Mouse (Mus musculus) liver, embryonic 14.5 days (tissue): ENCODE data around the gene Igf1r. TPM values are rescaled to one million over a fixed set of nuclear protein-coding genes. Genes with fewer than 3 reads are reported as not detected.

Experiments used
- ATAC-seq: fragments of 200-750 bp; cut with Nextera tagmentation; 2 replicates; pipeline ENCODE4 v1.8.0; 2017; ENCODE audit warnings: moderate number of reproducible peaks, mild to moderate bottlenecking, moderate library complexity; ENCODE audit not compliant: insufficient read depth
- DNase-seq, 3 experiments: peaks; one replicate each; pipeline ENCODE4 v3.0.0-alpha.2; 2012 to 2013; ENCODE audit warnings: low read depth in 3 of 3, low spot score in 3 of 3
- H3K27ac ChIP-seq: fragments of 300-500 bp; sonication (generic); 2 replicates; pipeline ENCODE4 v1.5.1; 2014; ENCODE audit warnings: moderate library complexity, mild to moderate bottlenecking, control low read depth, inconsistent platforms
- H3K27me3 ChIP-seq: fragments of 300-500 bp; sonication (generic); 2 replicates; pipeline ENCODE4 v1.6.1; 2014; ENCODE audit warnings: mild to moderate bottlenecking, low read length, moderate library complexity; ENCODE audit not compliant: control insufficient read depth, insufficient read depth
- H3K36me3 ChIP-seq: fragments of 300-500 bp; sonication (generic); replicated peaks from 2 replicates; pipeline ENCODE4 v1.6.1; 2014; ENCODE audit warnings: low read depth; ENCODE audit not compliant: control insufficient read depth, insufficient read depth
- H3K4me1 ChIP-seq, 2 experiments: fragments of 200-500 bp in 1 of 2; fragments of 300-500 bp in 1 of 2; sonication (generic) in 1 of 2; replicated peaks; 2 replicates each; pipeline ENCODE4 v1.6.1; 2012 to 2014; ENCODE audit warnings: antibody characterized with exemption in 1 of 2, inconsistent platforms in 1 of 2, low read length in 1 of 2; ENCODE audit not compliant: control insufficient read depth in 2 of 2, insufficient read depth in 2 of 2
- H3K4me2 ChIP-seq: fragments of 300-500 bp; sonication (generic); 2 replicates; pipeline ENCODE4 v1.6.1; 2014; ENCODE audit warnings: low read depth, mild to moderate bottlenecking, control low read depth, moderate library complexity
- H3K4me3 ChIP-seq, 2 experiments: fragments of 200-500 bp in 1 of 2; fragments of 300-500 bp in 1 of 2; sonication (generic) in 1 of 2; 2 replicates each; pipeline ENCODE4 v1.5.1; 2012 to 2014; ENCODE audit warnings: low read depth in 2 of 2, low read length in 2 of 2, mild to moderate bottlenecking in 2 of 2, control low read depth in 1 of 2, inconsistent platforms in 1 of 2, moderate library complexity in 1 of 2; ENCODE audit not compliant: insufficient read depth in 1 of 2
- H3K9ac ChIP-seq: fragments of 300-500 bp; sonication (generic); replicated peaks from 2 replicates; pipeline ENCODE4 v1.6.1; 2014; ENCODE audit warnings: mild to moderate bottlenecking, control low read depth, moderate library complexity
- H3K9me3 ChIP-seq: fragments of 300-500 bp; sonication (generic); 2 replicates; pipeline ENCODE4 v1.6.1; 2016; ENCODE audit warnings: low read length, mixed read lengths; ENCODE audit not compliant: control insufficient read depth
- CTCF ChIP-seq: IDR thresholded peaks from 2 replicates; pipeline ENCODE4 v1.5.1; 2016; ENCODE audit warnings: antibody characterized with exemption, low read depth, control low read depth
- EP300 ChIP-seq: IDR thresholded peaks from 2 replicates; pipeline ENCODE4 v1.6.1; 2016; ENCODE audit warnings: antibody characterized with exemption, low read depth
- WGBS: fragments of 180-500 bp; shearing (Covaris S2); extraction: QIAGEN DNeasy Blood & Tissue Kit; methylation state at CpG from one replicate; pipeline ENCODE4 v1.1.7; 2014; ENCODE audit not compliant: insufficient replicate concordance; 5-methylcytosine and 5-hydroxymethylcytosine counted together
- polyA plus RNA-seq, 2 experiments: library from polyadenylated mRNA; depleted of rRNA in 1 of 2; stranded (reverse) in 1 of 2; unstranded in 1 of 2; fragments of >200 nt; fragmentation: Nextera tagmentation in 1 of 2; extraction: Ambion mirVana in 1 of 2; gene quantifications; 2 replicates each; pipeline versions ENCODE4 v1.2.1 to v1.2.3; 2012 to 2014

The Igf1r gene
- polyA plus RNA-seq, 2 experiments: 2.3 to 2.5 TPM

GRCm38 (mm10) chr7:67968394-67968793 is 15.8 kb downstream of the Igf1r start:
- H3K36me3 ChIP-seq: no peaks in the 10 kb centered on the region
- H3K4me2 ChIP-seq: no peak overlapping the region
- no peaks in the 10 kb centered on the region for H3K9me3 ChIP-seq
- 83% methylated on average over 12 of the region's 12 CpGs for WGBS
- DNase-seq (no peak), ATAC-seq (no peak)
- TF ChIP-seq EP300 (no peak), CTCF (no peak)
- H3K9ac ChIP-seq: no peak overlapping the region
- H3K27me3 ChIP-seq: no peaks in the 10 kb centered on the region
- H3K27ac ChIP-seq: no peak overlapping the region
- H3K4me1 ChIP-seq: peaks cover 10 to 23% of the 10 kb centered on the region in 2 experiments
- H3K4me3 ChIP-seq: no peak overlapping the region

GRCm38 (mm10) chr7:67969076-67969475 is 16.4 kb downstream of the Igf1r start:
- H3K4me1 ChIP-seq: peaks cover 17 to 27% of the 10 kb centered on the region in 2 experiments
- H3K9me3 ChIP-seq: no peaks in the 10 kb centered on the region
- no peaks in the 10 kb centered on the region for H3K27me3 ChIP-seq
- 77% methylated on average over 9 of the region's 9 CpGs for WGBS
- no peak for DNase-seq
- no peak overlapping the region for H3K4me2 ChIP-seq
- no peak for ATAC-seq
- TF ChIP-seq CTCF (no peak), EP300 (no peak)
- H3K9ac ChIP-seq: no peak overlapping the region
- H3K4me3 ChIP-seq: no peak overlapping the region
- no peaks in the 10 kb centered on the region for H3K36me3 ChIP-seq
- no peak overlapping the region for H3K27ac ChIP-seq

GRCm38 (mm10) chr7:67973180-67974014 is 20.8 kb downstream of the Igf1r start:
- H3K27ac ChIP-seq: peak overlapping the region; percentile 85
- H3K9ac ChIP-seq: peak overlapping the region; percentile 53
- no peaks in the 10 kb centered on the region for H3K9me3 ChIP-seq
- H3K4me2 ChIP-seq: peak overlapping the region; percentile 66
- DNase-seq: peak; percentile 70 to 73 (median 71)
- no peaks in the 10 kb centered on the region for H3K36me3 ChIP-seq
- TF ChIP-seq CTCF: no peak
- TF ChIP-seq EP300: peak; percentile 89
- ATAC-seq: peak; percentile 87
- 6% methylated on average over 15 of the region's 15 CpGs for WGBS
- H3K4me1 ChIP-seq: peaks cover 28 to 50% of the 10 kb centered on the region in 2 experiments
- peak overlapping the region in 1 of 2 experiments; percentile 19; a peak in 1 of 4 replicates for H3K4me3 ChIP-seq
- no peaks in the 10 kb centered on the region for H3K27me3 ChIP-seq

GRCm38 (mm10) chr7:67981956-67982355 is 29.3 kb downstream of the Igf1r start:
- no peak overlapping the region for H3K27ac ChIP-seq
- 53% methylated on average over 3 of the region's 3 CpGs for WGBS
- DNase-seq (no peak), ATAC-seq (no peak)
- H3K4me1 ChIP-seq: peaks cover 20 to 41% of the 10 kb centered on the region in 2 experiments
- no peak overlapping the region for H3K4me2 ChIP-seq
- no peak overlapping the region for H3K4me3 ChIP-seq
- no peak overlapping the region for H3K9ac ChIP-seq
- no peak for TF ChIP-seq EP300
- TF ChIP-seq CTCF: no peak
- no peaks in the 10 kb centered on the region for H3K27me3 ChIP-seq
- no peaks in the 10 kb centered on the region for H3K9me3 ChIP-seq
- H3K36me3 ChIP-seq: no peaks in the 10 kb centered on the region

- H3K4me1 ChIP-seq: peaks cover 20 to 38% of the 10 kb centered on the region in 2 experiments
These were observed 30.2 kb downstream of the Igf1r start for GRCm38 (mm10) chr7:67982809-67983208.

More at GRCm38 (mm10) chr7:67982809-67983208, 30.2 kb downstream of the Igf1r start:
- ATAC-seq (no peak), DNase-seq (no peak)
- H3K4me2 ChIP-seq: no peak overlapping the region
- no peaks in the 10 kb centered on the region for H3K36me3 ChIP-seq
- WGBS: 57% methylated on average over 8 of the region's 8 CpGs
- H3K27ac ChIP-seq: no peak overlapping the region
- no peak overlapping the region for H3K4me3 ChIP-seq
- TF ChIP-seq CTCF (no peak), EP300 (no peak)
- H3K9me3 ChIP-seq: no peaks in the 10 kb centered on the region
- no peak overlapping the region for H3K9ac ChIP-seq
- H3K27me3 ChIP-seq: no peaks in the 10 kb centered on the region
